Mouse (Mus musculus): ENCODE data around the gene Prdm10. TPM values are rescaled to one million over a fixed set of nuclear protein-coding genes. Genes with fewer than 3 reads are reported as not detected.

Prdm10 gene
- total RNA-seq, 2 experiments from 2014 or later = 6.5 to 6.9 TPM

DNA sequence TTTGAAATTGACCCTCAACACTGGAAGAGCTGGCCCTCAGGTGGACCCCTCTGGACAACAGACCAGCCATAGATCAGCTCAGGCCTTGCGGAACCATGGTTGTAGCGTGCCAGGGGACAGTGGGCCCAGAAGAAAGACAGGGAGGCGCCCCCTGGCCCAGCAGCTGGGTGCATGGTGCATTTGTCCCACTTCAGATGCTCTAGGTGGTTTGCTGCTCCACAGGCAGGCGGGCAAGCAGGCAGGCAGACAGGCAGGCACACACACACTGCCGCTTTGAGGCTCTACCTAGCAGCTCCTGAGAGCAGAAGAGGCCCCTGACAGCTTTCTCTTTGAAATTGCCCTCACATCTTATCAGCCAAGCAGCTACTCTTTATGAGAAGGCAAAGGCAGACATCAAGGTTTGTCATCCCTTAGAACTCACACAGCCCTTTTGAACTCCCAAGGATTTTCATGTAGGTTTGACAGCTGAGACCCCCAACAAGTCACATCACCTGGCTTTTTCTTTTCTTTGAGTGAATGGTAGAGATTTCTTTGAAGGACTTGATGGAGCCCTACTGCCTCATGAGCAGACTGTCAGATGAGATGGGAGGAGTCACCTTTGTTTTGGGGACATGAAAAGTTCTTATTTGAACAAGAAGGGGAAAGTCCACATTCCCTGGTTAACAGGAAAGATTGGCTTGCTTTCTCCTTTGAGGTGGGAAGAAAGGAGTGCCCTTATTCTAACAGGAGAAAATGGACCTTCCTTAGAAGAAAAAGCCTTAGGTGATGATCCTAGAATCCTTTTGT, 21.4 kb downstream of the Prdm10 start:
- DNase-seq (ENCODE audit: low spot score in 2 of 2) = no peak

DNA sequence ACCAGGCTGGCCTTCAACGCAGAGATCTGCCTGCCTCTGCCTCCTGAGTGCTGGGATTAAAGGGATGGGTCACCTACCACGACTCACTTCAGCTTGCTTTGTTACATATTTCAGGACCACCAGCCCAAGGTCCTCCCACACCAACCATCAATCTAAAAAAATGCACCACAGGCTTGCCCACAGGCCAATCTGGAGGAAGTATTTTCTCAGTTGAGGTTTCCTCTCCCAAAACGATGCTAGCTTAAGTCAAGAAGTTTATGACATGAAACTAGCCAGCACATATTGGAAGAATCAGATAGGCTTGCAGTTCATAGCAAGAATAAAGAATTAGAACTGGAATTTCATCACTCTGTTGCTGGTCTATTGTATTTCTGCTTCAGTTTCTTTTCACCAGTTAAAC, 24.0 kb downstream of the Prdm10 start:
- no peak for DNase-seq (ENCODE audit: low spot score in 2 of 2)

DNA sequence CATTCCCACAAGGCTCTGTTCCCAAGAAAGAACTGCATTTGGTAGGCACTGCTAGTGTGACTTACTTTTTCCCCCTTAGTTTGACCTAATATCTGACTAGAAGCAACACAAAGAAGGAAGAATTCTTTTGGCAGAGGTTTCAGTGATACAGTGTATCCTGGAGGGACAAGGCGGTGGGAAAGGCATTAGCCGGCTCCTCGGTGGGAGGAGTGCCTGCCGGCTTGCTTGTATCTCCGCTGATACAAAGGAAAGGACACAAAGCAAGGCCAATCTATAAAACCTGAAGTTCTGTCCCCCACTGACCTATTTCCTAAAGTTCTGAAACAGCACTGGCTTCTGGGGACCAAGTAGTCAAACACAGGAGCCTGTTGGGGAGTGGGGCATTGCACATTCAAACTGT, 24.8 kb downstream of the Prdm10 start:
- no peak for DNase-seq (ENCODE audit: low spot score in 2 of 2)

DNA sequence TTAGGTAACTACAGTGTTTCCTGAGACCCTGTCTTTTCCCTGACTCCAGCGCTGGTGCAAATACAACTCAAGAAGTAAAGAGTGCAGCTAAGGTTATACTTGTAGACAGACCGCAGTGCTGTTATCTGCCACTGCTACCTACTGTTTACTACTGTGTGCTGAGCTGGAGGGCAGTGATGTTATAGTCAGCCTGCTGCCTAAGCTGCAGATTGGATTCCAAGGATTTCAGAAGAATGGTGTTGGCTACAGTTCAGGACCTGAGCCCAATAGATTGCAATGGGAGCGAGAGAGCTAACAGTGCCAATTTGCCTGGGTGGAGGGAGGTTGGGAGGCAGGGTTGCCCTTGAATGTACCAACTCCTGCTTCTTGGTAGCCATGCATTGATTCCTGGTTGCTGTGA, 25.5 kb downstream of the Prdm10 start:
- no peak for DNase-seq (ENCODE audit: low spot score in 2 of 2)

DNA sequence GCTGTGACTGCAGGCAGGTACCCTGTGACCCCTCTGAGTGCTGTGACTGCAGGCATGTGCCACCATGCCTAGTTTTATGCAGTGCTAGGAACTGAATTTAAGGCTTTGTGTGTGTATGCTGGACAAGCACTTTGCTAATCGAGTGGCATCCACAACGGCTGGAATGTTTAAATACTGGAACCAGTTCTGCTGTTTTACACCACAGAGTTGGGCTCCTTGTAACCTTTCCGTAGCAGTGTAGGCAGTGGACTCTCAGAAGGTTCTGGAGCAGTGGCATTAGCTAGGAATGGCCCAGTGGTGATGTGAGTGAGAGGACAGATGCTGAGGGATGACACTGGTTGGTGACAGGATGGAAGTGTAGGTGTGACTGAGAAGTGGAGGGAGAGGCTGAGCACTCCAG, 26.9 kb downstream of the Prdm10 start:
- no peak for DNase-seq (ENCODE audit: low spot score in 2 of 2)

DNA sequence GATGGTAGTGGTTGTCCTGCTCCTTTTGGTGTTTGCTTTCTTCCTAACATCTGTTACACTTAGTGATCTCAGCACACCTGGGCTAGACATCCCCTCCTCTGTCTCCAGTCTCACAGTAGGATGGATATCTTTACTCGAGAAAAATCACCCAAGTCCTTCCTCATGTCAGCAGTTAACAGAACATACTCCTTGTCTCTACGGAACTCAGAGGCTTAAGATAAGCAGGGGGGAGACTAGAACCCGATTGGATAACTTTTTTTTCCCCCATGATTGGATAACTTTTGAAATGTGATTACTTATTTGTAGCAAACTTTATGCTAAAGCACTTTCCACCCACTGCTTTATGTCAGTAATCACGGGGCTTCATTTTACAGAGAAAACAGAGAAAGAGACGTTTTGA, 28.7 kb downstream of the Prdm10 start:
- no peak for DNase-seq (ENCODE audit: low spot score in 2 of 2)

DNA sequence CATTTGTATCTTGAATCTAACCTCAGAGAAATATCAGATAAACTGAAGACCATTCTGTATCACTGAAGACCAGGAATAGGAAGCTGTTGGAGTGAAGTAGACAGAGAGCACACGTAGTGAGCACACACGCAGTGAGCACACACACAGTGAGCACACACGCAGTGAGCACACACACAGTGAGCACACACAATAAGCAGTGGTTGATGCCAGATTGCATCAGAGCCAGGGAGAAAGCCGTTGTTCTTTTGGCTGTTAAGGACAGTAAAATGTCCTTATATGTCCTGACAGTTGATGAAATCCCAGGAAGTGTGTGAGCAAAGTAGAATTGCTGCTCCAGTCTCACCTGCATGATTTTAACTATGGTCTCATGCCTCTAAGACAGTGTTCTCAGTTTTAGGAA, 30.3 kb downstream of the Prdm10 start:
- no peak for DNase-seq (ENCODE audit: low spot score in 2 of 2)

DNA sequence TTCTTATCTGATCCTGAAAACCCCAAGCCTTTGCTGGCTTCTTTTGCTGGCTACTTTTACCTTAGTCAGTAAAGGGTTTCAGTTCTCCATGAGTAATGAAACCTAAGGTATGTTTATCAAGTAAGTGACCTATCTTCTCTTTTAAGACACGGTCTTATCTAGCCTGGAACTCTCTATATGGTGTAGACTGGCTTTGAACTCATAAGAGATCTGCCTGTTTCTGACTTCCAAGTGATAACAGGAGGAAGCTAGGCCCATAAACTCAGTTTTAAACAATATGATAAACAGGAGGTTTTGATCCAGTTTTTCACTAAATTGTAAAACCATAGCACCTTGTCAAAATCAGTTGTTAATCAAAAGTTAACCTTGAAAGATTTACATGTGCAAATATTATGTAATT, 33.5 kb downstream of the Prdm10 start:
- DNase-seq (ENCODE audit: low spot score in 2 of 2) = no peak

DNA sequence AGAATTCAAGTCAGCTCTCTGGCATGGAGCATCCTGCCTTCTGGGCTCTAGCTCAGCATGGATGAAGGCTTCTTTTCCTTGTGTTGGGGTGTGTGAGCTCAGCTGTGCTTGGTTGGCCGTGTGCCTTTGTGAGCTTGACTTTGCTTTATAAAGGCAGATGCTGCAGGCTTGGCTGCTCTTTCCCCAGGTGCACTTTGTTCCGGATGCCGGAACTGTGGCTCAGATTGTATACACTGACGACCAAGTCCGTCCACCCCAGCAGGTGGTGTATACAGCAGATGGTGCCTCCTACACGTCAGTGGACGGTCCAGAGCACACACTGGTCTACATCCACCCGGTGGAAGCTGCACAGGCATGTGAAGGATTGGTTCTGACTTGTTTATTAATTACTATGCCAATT, 35.6 kb downstream of the Prdm10 start:
- DNase-seq (ENCODE audit: low spot score in 2 of 2) = peak in 1 of 2 experiments; percentile 9

DNA sequence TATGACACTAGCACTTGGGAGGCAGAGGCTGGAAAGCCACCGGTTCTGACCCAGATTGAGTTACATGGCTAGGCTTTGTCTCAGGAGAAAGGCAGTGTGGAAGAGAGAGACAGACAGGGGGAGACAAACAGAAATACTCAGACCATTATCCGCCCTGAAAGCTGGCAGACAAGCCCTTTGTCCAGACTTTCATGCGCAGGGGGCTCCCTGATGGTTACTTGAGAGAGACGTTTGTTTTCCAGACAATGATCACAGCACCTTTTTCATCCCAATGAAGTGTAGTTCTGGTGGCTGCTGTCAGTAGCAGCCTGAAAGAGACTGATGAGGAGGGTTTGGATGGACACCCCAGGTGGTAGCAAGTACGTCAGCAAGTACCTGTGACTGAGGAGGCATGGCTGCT, 38.6 kb downstream of the Prdm10 start:
- no peak for DNase-seq (ENCODE audit: low spot score in 2 of 2)

DNA sequence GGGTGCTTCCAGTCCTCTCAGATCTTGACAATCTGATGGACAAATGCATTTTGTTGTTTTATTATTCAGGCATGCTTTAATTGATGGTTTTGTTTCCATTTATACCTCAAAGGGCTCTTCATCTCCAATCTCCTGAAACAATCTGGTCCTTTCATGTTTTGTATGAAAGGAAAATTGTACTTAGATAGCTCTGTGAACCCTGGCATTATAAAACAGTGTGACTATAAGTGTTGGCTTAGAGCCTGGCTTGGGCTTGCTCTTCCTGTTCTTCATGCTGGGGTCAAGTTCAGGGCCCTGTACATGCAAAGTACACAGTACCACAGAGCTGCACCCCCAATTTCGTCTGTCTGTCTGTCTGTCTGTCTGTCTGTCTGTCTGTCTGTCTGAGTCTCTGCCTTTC, 40.4 kb downstream of the Prdm10 start:
- no peak for DNase-seq (ENCODE audit: low spot score in 2 of 2)

DNA sequence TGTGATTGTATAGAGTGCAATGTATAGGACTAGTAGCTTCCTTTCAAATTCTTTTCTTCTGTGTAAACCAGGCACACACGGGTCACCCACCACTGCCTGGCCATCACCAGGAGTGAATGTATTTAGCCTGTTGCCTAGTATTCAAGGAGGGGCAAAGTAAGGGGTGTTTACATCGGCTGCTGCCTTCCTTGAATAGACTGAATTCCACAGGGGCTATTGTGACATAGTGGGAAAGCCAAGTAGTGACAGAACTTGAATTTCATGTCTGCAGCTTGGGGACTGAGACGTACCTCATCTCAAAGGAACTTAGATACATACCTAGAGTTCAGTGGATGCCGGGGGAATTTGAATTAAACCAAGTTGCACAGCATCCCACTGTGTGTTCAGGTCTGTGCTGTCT, 41.2 kb downstream of the Prdm10 start:
- no peak for DNase-seq (ENCODE audit: low spot score in 2 of 2)

DNA sequence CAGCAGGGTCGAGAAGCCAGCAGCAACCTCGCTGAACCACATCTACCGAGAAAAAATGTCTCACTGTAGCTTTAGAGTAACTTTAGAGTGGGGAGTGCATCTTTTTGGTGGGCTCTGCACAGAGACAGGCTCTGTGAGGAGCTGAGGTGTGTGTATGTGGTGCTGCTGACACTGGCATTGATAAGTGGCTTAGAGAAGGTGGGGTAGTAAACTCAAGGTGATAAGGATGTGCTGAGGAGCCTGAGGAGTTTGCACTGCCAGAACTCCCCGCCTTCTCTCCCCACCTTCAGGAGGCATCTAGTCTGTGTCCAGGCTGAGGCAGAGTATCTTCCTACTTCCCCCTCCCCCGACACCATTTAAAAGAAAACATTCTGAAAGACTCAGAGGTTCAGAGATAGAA, 41.8 kb downstream of the Prdm10 start:
- DNase-seq (ENCODE audit: low spot score in 2 of 2) = no peak

DNA sequence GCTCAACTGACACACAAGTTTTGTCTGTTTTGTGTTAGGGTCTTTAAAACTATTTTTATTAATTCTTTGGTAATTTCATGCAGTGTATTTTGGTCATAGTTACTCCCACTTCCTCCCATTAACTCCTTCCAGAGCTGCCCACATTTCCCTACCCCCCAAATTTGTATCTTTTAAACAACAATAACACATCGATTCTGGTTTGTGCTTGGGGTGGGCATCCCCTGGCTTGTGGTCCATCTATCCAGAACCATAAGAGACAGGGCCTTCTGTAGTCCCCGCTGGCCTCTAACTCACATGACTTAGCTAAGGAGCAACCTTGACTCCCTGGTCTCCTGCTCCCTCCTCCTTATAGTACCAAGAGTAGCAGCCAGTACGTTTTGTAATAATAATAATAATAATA, 50.5 kb downstream of the Prdm10 start:
- DNase-seq (ENCODE audit: low spot score in 2 of 2) = no peak

DNA sequence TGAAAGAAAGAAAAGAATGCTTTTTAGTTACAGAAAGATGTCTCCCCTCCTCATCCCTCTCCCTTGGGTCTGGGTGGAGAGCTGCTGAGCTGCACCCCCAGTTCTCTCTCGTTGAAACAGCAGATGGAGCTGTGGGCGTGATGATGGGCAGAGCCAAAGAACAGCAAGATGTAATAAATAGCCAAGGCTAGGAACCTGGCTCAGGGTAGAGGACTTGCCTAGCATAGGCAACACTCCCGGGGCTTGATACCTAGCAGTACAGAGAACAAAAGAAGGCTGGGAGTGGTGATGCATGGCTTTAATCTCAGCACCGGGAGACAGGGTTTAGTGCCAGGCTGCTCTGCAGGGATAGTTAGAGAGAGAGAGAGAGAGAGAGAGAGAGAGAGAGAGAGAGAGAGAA, 50.9 kb downstream of the Prdm10 start:
- DNase-seq (ENCODE audit: low spot score in 2 of 2) = no peak

DNA sequence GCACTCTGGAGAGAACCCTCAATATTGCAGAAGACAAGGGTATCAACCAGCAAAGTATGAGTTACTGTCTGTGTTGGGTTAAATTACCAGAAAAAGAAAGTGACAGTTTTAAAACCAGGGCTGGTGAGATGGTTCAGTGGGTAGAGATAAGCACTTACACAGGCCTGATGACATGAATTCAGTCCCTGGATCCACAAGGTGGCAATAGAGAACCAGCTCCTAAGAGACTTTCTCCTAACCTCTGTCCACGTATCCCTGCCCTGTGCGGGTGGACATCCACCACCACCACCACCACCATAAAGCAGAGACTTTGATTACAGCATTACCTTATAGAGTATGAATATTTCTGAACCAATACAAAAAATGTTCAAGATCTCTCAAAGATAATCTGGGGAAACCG, 51.6 kb downstream of the Prdm10 start:
- no peak for DNase-seq (ENCODE audit: low spot score in 2 of 2)

DNA sequence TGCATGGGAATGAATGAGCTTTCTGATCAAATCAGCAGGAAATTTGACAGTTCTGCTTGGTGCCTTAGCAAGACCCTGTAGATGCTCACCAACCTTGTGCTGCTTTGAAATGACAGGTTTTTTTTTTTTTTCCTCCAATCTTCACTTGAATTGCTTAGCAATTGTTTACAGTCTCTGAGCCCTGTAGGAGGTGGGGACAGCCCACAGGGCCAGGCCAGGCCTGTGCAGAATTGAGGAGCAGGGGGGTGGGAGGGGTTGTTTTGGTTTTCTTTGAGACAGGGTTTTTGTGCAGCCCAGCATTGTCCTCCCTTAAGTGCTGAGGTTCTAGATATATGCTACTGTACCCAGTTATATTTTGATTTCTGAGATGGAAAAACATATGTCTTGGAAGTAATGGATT, 52.5 kb downstream of the Prdm10 start:
- no peak for DNase-seq (ENCODE audit: low spot score in 2 of 2)

DNA sequence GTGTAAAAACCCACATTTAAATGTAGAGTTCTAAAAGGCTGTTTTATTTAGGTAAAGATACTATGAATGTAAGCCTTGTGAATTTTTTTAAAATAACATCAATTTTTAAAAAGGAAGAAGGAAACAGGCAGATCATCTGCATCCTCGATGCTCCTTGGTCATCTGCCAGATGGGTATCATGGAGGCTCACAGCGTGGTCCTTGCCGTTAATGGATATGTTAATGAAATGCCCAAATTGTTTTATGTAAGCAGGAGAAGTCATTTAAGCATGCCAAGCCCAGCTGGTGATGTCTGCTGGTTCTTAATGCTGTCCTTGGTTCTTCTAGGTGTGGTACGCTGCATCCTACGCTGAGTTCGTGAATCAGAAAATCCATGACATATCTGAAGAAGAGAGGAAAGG, 54.7 kb downstream of the Prdm10 start:
- no peak for DNase-seq (ENCODE audit: low spot score in 2 of 2)

DNA sequence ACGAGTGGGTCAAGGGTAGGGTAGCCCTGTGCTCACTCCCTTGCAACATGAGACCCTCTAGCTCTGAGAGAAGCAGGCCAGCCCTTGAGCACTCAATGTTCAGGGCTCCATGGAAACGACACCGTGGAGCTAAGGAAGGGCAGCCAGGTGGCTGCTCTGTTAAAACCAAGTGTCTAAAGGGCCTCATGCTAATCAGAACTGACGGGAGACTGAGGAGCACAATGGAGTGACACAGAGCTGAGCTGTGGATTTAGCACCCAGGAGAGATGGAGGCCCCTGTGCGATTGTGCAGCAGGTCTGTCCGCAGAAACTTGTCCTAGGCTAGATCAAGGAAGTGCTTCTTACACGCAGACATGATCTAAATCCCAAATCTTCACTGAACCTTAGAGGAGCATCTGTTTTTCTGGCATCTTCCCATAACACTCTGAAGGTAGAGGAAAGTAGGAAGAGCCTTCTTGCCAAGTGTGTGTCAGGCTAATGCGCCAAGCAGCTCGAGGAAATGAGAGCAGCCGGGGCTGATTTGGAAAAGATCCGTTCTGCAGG, 64.0 kb downstream of the Prdm10 start:
- no peak for DNase-seq (ENCODE audit: low spot score in 2 of 2)

DNA sequence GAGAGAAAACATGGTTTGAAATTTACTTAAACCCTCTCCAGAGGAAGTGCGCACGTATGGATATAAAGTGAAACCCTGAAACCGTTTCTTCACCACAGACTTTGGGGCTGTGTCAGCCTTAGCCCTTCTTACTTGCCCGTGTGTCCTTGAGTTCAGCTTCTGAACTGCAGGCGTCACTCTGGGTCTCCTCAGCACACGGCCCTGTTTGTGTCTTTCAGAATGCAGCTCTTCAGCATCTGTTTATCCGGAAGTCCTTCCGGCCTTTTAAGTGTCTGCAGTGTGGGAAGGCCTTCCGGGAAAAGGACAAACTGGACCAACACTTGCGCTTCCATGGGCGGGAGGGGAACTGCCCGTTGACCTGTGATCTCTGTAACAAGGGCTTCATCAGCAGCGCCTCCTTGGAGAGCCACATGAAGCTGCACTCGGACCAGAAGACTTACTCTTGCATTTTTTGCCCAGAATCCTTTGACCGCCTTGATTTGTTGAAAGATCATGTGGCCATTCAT, 66.3 kb downstream of the Prdm10 start:
- no peak for DNase-seq (ENCODE audit: low spot score in 2 of 2)

DNA sequence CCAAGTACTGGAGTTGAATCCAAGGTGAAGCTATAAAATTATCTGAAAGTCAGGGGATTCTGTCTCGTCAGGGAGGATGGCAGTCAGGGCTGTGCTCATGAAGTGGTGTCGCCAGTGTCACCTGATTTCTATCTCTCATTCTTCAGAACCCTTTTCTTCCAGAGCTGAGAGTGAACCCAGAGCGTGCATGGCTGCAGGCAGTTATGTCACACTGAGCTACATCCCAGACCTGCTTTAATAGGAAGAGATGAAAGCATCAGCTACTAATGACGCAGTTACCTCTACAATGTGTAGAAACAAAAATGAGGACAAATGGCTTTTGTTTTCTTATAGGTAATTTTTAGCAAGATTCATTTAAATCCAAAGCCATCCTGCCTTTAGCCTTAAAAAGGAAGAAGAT, 68.1 kb downstream of the Prdm10 start:
- DNase-seq (ENCODE audit: low spot score in 2 of 2) = no peak

DNA sequence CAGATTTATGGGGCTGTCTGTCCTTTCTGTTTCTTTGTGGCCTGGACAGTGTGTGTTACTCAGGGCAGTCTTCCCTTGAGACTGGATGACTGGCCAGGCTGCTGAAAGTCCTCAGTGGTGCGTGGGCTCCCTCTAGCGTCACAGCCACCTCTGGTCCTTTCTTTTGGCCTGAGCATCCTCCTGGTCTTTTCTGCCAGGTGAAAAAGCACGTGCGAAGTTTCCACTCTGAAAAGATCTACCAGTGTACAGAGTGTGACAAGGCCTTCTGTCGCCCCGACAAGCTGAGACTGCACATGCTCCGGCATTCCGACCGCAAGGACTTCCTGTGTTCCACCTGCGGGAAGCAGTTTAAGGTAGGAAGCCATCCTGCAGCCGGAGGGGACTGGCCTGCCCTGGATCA, 68.6 kb downstream of the Prdm10 start:
- DNase-seq (ENCODE audit: low spot score in 2 of 2) = peak; percentile 51 to 65

DNA sequence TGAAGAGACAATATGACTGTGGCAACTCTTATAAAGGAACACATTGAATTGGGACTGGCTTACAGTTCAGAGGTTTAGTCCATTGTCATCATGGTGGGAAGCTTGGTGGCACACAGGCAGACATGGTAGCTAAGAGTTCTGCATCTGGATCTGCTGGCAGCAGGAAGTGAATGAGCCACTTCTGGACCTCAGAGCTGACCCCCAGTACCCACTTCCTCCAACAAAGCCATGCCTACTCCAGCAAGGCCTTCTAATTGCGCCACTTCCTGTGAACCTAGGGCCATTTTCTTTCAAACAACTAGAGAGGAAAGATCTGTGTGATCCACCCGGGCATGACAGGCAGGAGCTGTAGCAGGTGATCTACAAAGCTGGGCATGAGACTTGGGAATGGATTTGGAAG, 72.4 kb downstream of the Prdm10 start:
- no peak for DNase-seq (ENCODE audit: low spot score in 2 of 2)
